Mouse (Mus musculus) layer of hippocampus, adult 9-11 months (tissue): Measurements from ENCODE around the gene Phyhipl.

Experiments used
- DNase-seq: peaks from one replicate; pipeline ENCODE4 v3.0.0; 2022

Gene Phyhipl

GRCm38 (mm10) chr10:70655828-70656227, at the start of gene Phyhipl:
Gene Phyhipl, minus strand, starts transcription at chr10:70655965.
- no peak for DNase-seq

GRCm38 (mm10) chr10:70703211-70703610, 47.4 kb upstream of the Phyhipl start:
- DNase-seq: no peak

- no peak for DNase-seq
Measured at GRCm38 (mm10) chr10:70699581-70699980, 43.8 kb upstream of the Phyhipl start.

GRCm38 (mm10) chr10:70698014-70698413, 42.2 kb upstream of the Phyhipl start:
- no peak for DNase-seq

GRCm38 (mm10) chr10:70696748-70697585, 41.2 kb upstream of the Phyhipl start:
- no peak for DNase-seq

- no peak for DNase-seq
Measured at GRCm38 (mm10) chr10:70689346-70689745, 33.6 kb upstream of the Phyhipl start.

GRCm38 (mm10) chr10:70688881-70689280, 33.1 kb upstream of the Phyhipl start:
- peak; percentile 22 for DNase-seq

GRCm38 (mm10) chr10:70686941-70687703, 31.4 kb upstream of the Phyhipl start:
- no peak for DNase-seq

- peak; percentile 75 for DNase-seq
Measured at GRCm38 (mm10) chr10:70686505-70686904, 30.7 kb upstream of the Phyhipl start.

- DNase-seq: no peak
Measured at GRCm38 (mm10) chr10:70683508-70683907, 27.7 kb upstream of the Phyhipl start.

GRCm38 (mm10) chr10:70677946-70678345, 22.2 kb upstream of the Phyhipl start:
- DNase-seq: no peak

GRCm38 (mm10) chr10:70656272-70656671, 507 bp upstream of the Phyhipl start:
- no peak for DNase-seq

- DNase-seq: no peak
Measured at GRCm38 (mm10) chr10:70654655-70655054, 1.1 kb downstream of the Phyhipl start.

GRCm38 (mm10) chr10:70654139-70654538, 1.6 kb downstream of the Phyhipl start:
- DNase-seq: peak; percentile 44

- no peak for DNase-seq
Measured at GRCm38 (mm10) chr10:70651769-70652648, 3.8 kb downstream of the Phyhipl start.

GRCm38 (mm10) chr10:70648831-70649230, 6.9 kb downstream of the Phyhipl start:
- peak; percentile 76 for DNase-seq

GRCm38 (mm10) chr10:70643131-70643530, 12.6 kb downstream of the Phyhipl start:
- no peak for DNase-seq

- DNase-seq: peak; percentile 47
Measured at GRCm38 (mm10) chr10:70640896-70641596, 14.7 kb downstream of the Phyhipl start.

GRCm38 (mm10) chr10:70640075-70640737, 15.6 kb downstream of the Phyhipl start:
- DNase-seq: peak; percentile 57

- no peak for DNase-seq
Measured at GRCm38 (mm10) chr10:70637640-70638328, 18.0 kb downstream of the Phyhipl start.

- DNase-seq: no peak
Measured at GRCm38 (mm10) chr10:70635261-70635660, 20.5 kb downstream of the Phyhipl start.
